Comparison of ENCODE assay signal across 23 mouse cellular contexts in genomic region chr1:38929468-38929867, GRCm38 (mm10). TPM values are rescaled to one million over a fixed set of nuclear protein-coding genes. Genes with fewer than 3 reads are reported as not detected.
A peak's percentile ranks its signal among the peaks of the same experiment; 100 is the strongest.
DNase-seq lines count a peak whose midpoint lies in the region; TF ChIP-seq lines count a peak whose summit lies in the region.
"Had no signal": no experiment of that assay in that cellular context is flagged by ENCODE, and none has a peak within 500 bp of the region (broad histone marks: within the 10 kb centered on the region; RNA-seq: fewer than 3 reads in every experiment).

No protein-coding gene starts in this region.

- no peak overlapping the region for H3K4me3 ChIP-seq in layer of hippocampus, adult 2 months
- H3K4me3 ChIP-seq in embryonic facial prominence, embryonic 10.5 days = no peak overlapping the region
- H3K4me3 ChIP-seq: heart, embryonic 15.5 days; hindbrain, embryonic 10.5 days; kidney, embryonic 15.5 days; midbrain, embryonic 12.5 days had no signal

- TF ChIP-seq POLR2A in brain, embryonic 14.5 days (IDR thresholded peaks at IDR 0.05; ENCODE audit: borderline replicate concordance, extremely low read depth, insufficient read depth, insufficient read length, poor library complexity, severe bottlenecking) = no peak

- no peak for TF ChIP-seq CTCF in layer of hippocampus, adult 2 months (conservative IDR thresholded peaks at IDR 0.05)
- no peak for TF ChIP-seq CTCF in brain, embryonic 14.5 days (IDR thresholded peaks at IDR 0.05; ENCODE audit: borderline replicate concordance, extremely low read depth, insufficient read depth, insufficient read length)

- no peak overlapping the region for H3K27ac ChIP-seq in layer of hippocampus, adult 2 months
- H3K27ac ChIP-seq in embryonic facial prominence, embryonic 10.5 days (replicated peaks) = no peak overlapping the region
- H3K27ac ChIP-seq: heart, embryonic 15.5 days; hindbrain, embryonic 10.5 days; kidney, embryonic 15.5 days; midbrain, embryonic 12.5 days had no signal

- no peaks in the 10 kb centered on the region for H3K9me3 ChIP-seq in embryonic facial prominence, embryonic 10.5 days
- H3K9me3 ChIP-seq: heart, embryonic 15.5 days; hindbrain, embryonic 10.5 days; kidney, embryonic 15.5 days; midbrain, embryonic 12.5 days had no signal

- WGBS in embryonic facial prominence, embryonic 10.5 days = 71% methylated on average over 4 of the region's 4 CpGs

- H3K27me3 ChIP-seq in embryonic facial prominence, embryonic 10.5 days (replicated peaks; ENCODE audit: low read depth, poor library complexity, severe bottlenecking) = no peaks in the 10 kb centered on the region
- H3K27me3 ChIP-seq: heart, embryonic 15.5 days; kidney, embryonic 15.5 days; midbrain, embryonic 12.5 days had no signal

- DNase-seq in layer of hippocampus, adult 2 months (ENCODE audit: low spot score in 2 of 2) = peak; percentile 25 to 53
- no peak for DNase-seq in layer of hippocampus, postnatal 10 days (ENCODE audit: low spot score in 2 of 2)
- DNase-seq in brain, embryonic 14.5 days (ENCODE audit: low read depth) = peak; percentile 31
- DNase-seq in frontal cortex, postnatal 36 days (ENCODE audit: low spot score in 2 of 2) = peak; percentile 4 to 45
- DNase-seq in right cerebral cortex, postnatal 10 days (ENCODE audit: low spot score in 2 of 2) = peak; percentile 50 to 74
- no peak for DNase-seq in T-cell, adult 2 months (ENCODE audit: low spot score)
- DNase-seq in embryonic facial prominence, embryonic 10.5 days (ENCODE audit: low spot score) = no peak
- DNase-seq: adrenal gland, adult 8-10 months; cerebellum, adult 9-10 months; heart, adult 11 months; lung, postnatal 36 days had no signal

- H3K36me3 ChIP-seq in embryonic facial prominence, embryonic 10.5 days (replicated peaks) = no peaks in the 10 kb centered on the region
- H3K36me3 ChIP-seq: heart, embryonic 15.5 days; hindbrain, embryonic 10.5 days; kidney, embryonic 15.5 days; midbrain, embryonic 12.5 days had no signal

- H3K4me1 ChIP-seq in embryonic facial prominence, embryonic 10.5 days = no peaks in the 10 kb centered on the region
- H3K4me1 ChIP-seq: heart, embryonic 15.5 days; hindbrain, embryonic 10.5 days; kidney, embryonic 15.5 days; midbrain, embryonic 12.5 days had no signal

RNA-seq across cellular contexts. Expression of gene Nms, which starts 9.5 kb away (rescaled TPM):
- total RNA-seq in layer of hippocampus, adult 2 months (2021) = not detected
- not detected for total RNA-seq in layer of hippocampus, postnatal 10 days (2021)
- 0.06 and 0.26 TPM in 2 replicates for polyA plus RNA-seq in brain, embryonic 14.5 days (2012; rRNA removed)
- polyA plus RNA-seq in embryonic facial prominence, embryonic 10.5 days (2016; fragmentation: Nextera tagmentation; extraction: Ambion mirVana) = 0.15 TPM in 1 of 2 replicates, not detected in the other
- total RNA-seq: adrenal gland, adult 8-10 months; ES-E14; gastrocnemius, adult 18-20 months; layer of hippocampus, adult 18-20 months had no signal
- polyA plus RNA-seq: heart, embryonic 15.5 days; intestine, embryonic 14.5 days; kidney, embryonic 15.5 days; limb, embryonic 14.5 days; liver, embryonic 16.5 days; spleen, adult 2 months; testis, adult 2 months had no signal

RNA-seq across cellular contexts. Expression of gene Chst10, which starts 31.5 kb away (rescaled TPM):
- 10 to 100 TPM; 52.6 to 56.3 TPM for total RNA-seq in layer of hippocampus, adult 2 months (2021)
- total RNA-seq in layer of hippocampus, postnatal 10 days (2021) = 10 to 100 TPM; 53.0 to 58.5 TPM
- polyA plus RNA-seq in brain, embryonic 14.5 days (2012; rRNA removed) = 18.8 and 38.2 TPM in 2 replicates
- polyA plus RNA-seq in embryonic facial prominence, embryonic 10.5 days (2016; fragmentation: Nextera tagmentation; extraction: Ambion mirVana) = 8.2 and 9.0 TPM in 2 replicates

RNA-seq across cellular contexts. Expression of gene Pdcl3, which starts 55.9 kb away (rescaled TPM):
- total RNA-seq in layer of hippocampus, adult 2 months (2021) = 10 to 100 TPM; 36.3 TPM
- 10 to 100 TPM; 46.3 TPM for total RNA-seq in layer of hippocampus, postnatal 10 days (2021)
- polyA plus RNA-seq in brain, embryonic 14.5 days (2012; rRNA removed) = 68.0 and 71.8 TPM in 2 replicates
- 153 and 165 TPM in 2 replicates for polyA plus RNA-seq in embryonic facial prominence, embryonic 10.5 days (2016; fragmentation: Nextera tagmentation; extraction: Ambion mirVana)

Comparison
In these comparisons a context has a peak if more than half of its experiments do, and no peak if none do; other contexts are left out.
1. DNase-seq: peak in layer of hippocampus, adult 2 months (2 of 2), brain, embryonic 14.5 days (single experiment), frontal cortex, postnatal 36 days (2 of 2) and right cerebral cortex, postnatal 10 days (2 of 2); none in layer of hippocampus, postnatal 10 days (0 of 2), T-cell, adult 2 months (single experiment) and embryonic facial prominence, embryonic 10.5 days (single experiment).